Mouse (Mus musculus) limb, embryonic 15.5 days (tissue): ENCODE results near the gene E130311K13Rik. TPM values are rescaled to one million over a fixed set of nuclear protein-coding genes. Genes with fewer than 3 reads are reported as not detected.

Experiments
- ATAC-seq: fragments of 200-750 bp; cut with Nextera tagmentation; 2 replicates; pipeline ENCODE4 v1.8.0; 2017; ENCODE audit warnings: low read depth, moderate TSS enrichment; ENCODE audit not compliant: insufficient number of reproducible peaks, low FRiP score, low TSS enrichment
- H3K27ac ChIP-seq: fragments of 300-500 bp; sonication (generic); 2 replicates; pipeline ENCODE4 v1.5.1; 2015; ENCODE audit warnings: moderate library complexity, mild to moderate bottlenecking, inconsistent platforms
- H3K27me3 ChIP-seq: fragments of 300-500 bp; sonication (generic); 2 replicates; pipeline ENCODE4 v1.6.1; 2015; ENCODE audit warnings: inconsistent platforms
- H3K36me3 ChIP-seq: fragments of 300-500 bp; sonication (generic); 2 replicates; pipeline ENCODE4 v1.6.1; 2015; ENCODE audit warnings: inconsistent platforms
- H3K4me1 ChIP-seq: fragments of 300-500 bp; sonication (generic); 2 replicates; pipeline ENCODE4 v1.6.1; 2015; ENCODE audit warnings: inconsistent platforms
- H3K4me2 ChIP-seq: fragments of 300-500 bp; sonication (generic); 2 replicates; pipeline ENCODE4 v1.6.1; 2015; ENCODE audit warnings: mild to moderate bottlenecking, inconsistent platforms
- H3K4me3 ChIP-seq: fragments of 300-500 bp; sonication (generic); 2 replicates; pipeline ENCODE4 v1.5.1; 2015; ENCODE audit warnings: mild to moderate bottlenecking, inconsistent platforms
- H3K9ac ChIP-seq: fragments of 300-500 bp; sonication (generic); 2 replicates; pipeline ENCODE4 v1.6.1; 2015; ENCODE audit warnings: inconsistent platforms
- H3K9me3 ChIP-seq: fragments of 300-500 bp; sonication (generic); 2 replicates; pipeline ENCODE4 v1.6.1; 2016; ENCODE audit warnings: inconsistent platforms
- WGBS: fragments of 180-500 bp; shearing (Covaris S2); methylation state at CpG from one replicate; pipeline ENCODE4 v1.1.7; 2015; 5-methylcytosine and 5-hydroxymethylcytosine counted together
- polyA plus RNA-seq: library from polyadenylated mRNA; unstranded; fragments of >200 nt; fragmentation: Nextera tagmentation; extraction: Ambion mirVana; gene quantifications from 2 replicates; pipeline ENCODE4 v1.2.1, GENCODE M21; 2015

The E130311K13Rik gene
- polyA plus RNA-seq: 7.9 and 8.4 TPM in 2 replicates

DNA sequence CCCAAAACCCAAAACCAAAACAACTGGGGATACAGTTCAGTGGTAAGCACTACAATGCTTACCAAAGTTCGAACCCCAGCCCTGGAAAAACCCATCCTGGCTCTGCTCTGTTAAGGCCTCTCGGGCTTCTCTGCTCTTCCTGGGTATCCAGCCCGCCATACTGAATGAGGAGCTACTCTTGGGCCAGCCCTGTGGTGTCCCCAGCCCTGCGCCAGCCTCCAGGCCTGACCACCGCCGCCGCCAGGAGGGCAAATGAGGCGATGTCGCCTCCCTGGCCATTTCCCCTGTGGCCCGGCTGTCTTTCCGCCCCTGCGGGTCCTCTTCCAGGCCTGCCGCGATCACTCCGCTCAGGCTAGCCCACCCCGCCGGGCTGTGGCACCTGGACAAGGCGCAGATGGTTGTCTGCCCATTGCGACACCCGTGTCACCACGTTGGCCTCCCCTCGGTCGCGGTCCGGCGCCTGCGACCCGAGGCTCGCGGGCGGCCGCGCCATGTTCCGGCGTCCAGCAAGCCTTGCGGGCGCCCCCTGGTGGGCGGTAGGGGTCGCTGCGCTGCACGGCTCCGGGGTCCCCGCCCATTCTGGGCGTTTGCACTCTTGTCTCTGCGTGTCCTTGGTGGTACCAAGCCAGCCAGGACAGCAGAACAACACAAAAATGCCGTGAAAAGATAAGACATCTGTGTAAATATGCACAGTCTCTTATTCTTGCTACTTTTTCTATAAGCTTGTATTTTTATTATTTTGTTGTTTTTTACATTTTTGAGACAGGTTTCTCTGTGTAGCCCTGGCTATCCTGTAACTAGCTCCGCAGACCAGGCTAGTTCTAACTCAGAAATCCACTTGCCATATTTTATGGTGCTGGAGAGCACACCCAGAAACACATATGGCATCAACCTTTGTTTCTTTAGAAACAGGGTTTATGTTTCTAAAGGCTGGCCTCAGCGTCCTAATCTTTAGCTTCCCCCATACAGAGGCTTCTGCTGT is at the start of gene E130311K13Rik:
Gene E130311K13Rik, minus strand, starts transcription at position 595 of the 982 bp plus-strand sequence.
- no peaks in the 10 kb centered on the region for H3K4me1 ChIP-seq
- H3K4me3 ChIP-seq: peak within 1 kb of the TSS; percentile 72
- ATAC-seq: peak; percentile 87
- H3K27me3 ChIP-seq: no peaks in the 10 kb centered on the region
- H3K36me3 ChIP-seq: no peaks in the 10 kb centered on the region
- peak within 1 kb of the TSS; percentile 95 for H3K9ac ChIP-seq
- 5% methylated on average over 48 of the region's 48 CpGs for WGBS
- H3K4me2 ChIP-seq: peak within 1 kb of the TSS; percentile 64
- H3K27ac ChIP-seq: peak within 1 kb of the TSS; percentile 61
- H3K9me3 ChIP-seq: no peaks in the 10 kb centered on the region

DNA sequence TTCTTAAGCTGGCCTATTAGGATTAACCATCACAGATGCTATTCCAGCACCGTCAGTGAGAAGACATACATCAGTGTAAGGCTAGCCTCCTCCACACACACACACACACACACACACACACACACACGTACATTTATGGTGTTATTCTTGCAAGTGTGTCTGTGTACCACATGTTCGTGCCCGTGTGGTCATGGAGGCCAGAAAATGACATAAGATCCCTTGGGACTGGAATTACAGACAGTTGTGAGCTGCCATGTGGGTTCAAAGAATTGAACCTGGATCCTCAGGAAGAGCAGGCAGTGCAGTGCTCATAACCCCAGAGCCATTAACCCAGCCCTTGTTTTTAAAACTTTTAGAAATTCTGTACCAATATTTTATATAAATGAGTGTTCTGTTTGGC is 48.6 kb upstream of the E130311K13Rik start:
- no peak for ATAC-seq
- H3K9ac ChIP-seq: no peak overlapping the region
- H3K4me1 ChIP-seq: peaks cover 13% of the 10 kb centered on the region
- peaks cover 16% of the 10 kb centered on the region for H3K36me3 ChIP-seq
- no peak overlapping the region for H3K27ac ChIP-seq
- no peaks in the 10 kb centered on the region for H3K27me3 ChIP-seq
- H3K9me3 ChIP-seq: no peaks in the 10 kb centered on the region
- no peak overlapping the region for H3K4me3 ChIP-seq
- 40% methylated on average over 4 of the region's 4 CpGs for WGBS
- H3K4me2 ChIP-seq: no peak overlapping the region

DNA sequence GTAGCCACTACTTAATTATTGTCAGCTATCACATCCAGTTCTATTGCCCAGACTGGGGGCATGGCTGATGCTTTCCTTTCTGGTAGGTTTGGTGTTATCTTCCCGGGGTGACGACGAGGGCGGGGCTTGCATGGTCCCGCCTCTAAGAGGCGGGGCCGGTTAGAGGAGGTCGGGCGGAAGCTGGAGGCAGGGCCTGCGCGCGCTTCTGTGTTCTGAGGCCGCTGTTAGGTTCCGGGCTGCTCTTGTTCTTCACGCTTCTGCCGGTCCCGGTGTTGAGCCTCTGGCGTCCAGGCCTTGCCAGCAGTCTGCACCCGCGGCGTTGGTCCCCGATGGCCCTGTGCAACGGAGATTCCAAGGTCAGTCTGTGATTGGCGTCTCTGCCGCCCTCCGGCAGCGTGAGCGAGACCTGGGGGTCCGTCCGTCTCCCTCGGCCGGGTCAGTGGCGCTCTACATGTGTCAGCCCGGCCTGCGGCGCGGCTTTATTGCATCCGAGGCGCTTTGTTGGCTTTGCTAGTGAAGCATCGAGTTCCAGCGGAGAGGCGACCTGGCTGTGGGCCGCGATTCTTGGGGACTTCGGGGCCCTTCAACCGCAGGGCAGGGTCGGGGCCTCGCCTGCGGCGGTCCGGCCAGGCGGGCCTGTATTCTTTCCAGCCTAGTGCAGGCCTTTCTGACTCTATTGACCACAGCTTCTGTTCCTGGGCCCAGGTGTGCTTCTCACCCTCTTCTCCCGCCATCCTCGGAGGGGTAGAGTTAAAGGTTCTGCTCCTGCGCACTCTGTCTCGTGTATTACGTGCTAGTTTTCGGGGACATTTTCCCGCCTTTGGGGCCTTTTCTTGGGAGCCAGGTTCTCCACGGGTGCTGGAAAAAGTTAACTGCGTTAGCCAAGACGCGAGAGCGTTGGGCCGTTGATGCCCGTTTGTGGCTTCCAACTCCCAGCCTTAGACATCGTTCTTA is 47.0 kb upstream of the E130311K13Rik start, which contains the start of gene Gmps:
Gene Gmps, plus strand, starts transcription at position 152 of the 954 bp plus-strand sequence.
- under 1% methylated on average over 67 of the region's 67 CpGs for WGBS
- peak within 1 kb of the TSS; percentile 94 for H3K27ac ChIP-seq
- peak; percentile 92 for ATAC-seq

DNA sequence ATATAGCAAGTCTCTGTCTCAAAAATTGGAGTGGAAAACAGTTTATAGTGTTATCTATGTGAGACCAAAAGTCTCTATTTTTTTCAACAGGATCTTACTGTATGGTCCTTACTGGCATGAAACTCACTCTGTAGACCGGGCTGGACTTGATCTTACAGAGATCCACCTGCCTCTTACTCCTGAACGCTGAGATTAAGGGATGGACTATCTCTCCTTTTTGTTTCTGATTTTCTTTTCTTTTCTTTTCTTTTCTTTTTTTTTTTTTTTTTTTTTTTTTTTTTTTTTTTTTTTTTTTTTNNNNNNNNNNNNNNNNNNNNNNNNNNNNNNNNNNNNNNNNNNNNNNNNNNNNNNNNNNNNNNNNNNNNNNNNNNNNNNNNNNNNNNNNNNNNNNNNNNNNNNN is 36.7 kb upstream of the E130311K13Rik start:
- Histone ChIP-seq H3K9me3 (no peaks in the 10 kb centered on the region), H3K27me3 (peaks cover 3% of the 10 kb centered on the region; the same call in 1 of the 2 replicates), H3K4me1 (peaks cover 10% of the 10 kb centered on the region; the same call in 1 of the 2 replicates), H3K27ac (no peak overlapping the region), H3K4me3 (no peak overlapping the region), H3K9ac (no peak overlapping the region), H3K4me2 (no peak overlapping the region), H3K36me3 (no peaks in the 10 kb centered on the region)
- WGBS: 77% methylated on average over 2 of the region's 2 CpGs
- no peak for ATAC-seq

More for the DNA sequence above, 47.0 kb upstream of the E130311K13Rik start, which contains the start of gene Gmps:
- peak within 1 kb of the TSS; percentile 93 for H3K9ac ChIP-seq
- peak within 1 kb of the TSS; percentile 91 for H3K4me3 ChIP-seq
- H3K27me3 ChIP-seq: no peaks in the 10 kb centered on the region
- peaks cover 13% of the 10 kb centered on the region for H3K4me1 ChIP-seq
- H3K36me3 ChIP-seq: peaks cover 10% of the 10 kb centered on the region
- no peaks in the 10 kb centered on the region for H3K9me3 ChIP-seq
- peak within 1 kb of the TSS; percentile 57 for H3K4me2 ChIP-seq

DNA sequence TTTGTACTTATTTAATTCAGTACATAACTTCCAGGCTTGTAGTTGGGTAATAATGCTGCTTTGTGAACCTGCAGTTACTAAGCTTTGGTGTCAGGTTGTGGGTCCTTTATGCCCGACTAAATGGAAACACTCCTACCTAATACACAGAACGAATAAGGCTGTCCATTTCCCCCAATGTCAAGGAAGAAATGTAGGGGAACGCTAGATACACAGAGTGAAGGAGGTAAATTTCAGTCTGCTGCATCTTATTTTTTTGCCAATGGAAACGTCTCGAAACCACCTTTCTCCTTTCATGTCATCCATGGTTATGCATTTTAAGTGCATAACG is 35.6 kb upstream of the E130311K13Rik start:
- 76% methylated on average over 6 of the region's 6 CpGs for WGBS
- peak overlapping the region; percentile 80; the same call in 1 of the 2 replicates for H3K9ac ChIP-seq
- ATAC-seq: no peak
- H3K27ac ChIP-seq: peak overlapping the region; percentile 91
- peak overlapping the region; percentile 94 for H3K4me3 ChIP-seq
- H3K4me1 ChIP-seq: peaks cover 10% of the 10 kb centered on the region; the same call in 1 of the 2 replicates
- H3K4me2 ChIP-seq: peak overlapping the region; percentile 71
- peaks cover 3% of the 10 kb centered on the region; the same call in 1 of the 2 replicates for H3K27me3 ChIP-seq
- no peaks in the 10 kb centered on the region for H3K36me3 ChIP-seq
- no peaks in the 10 kb centered on the region for H3K9me3 ChIP-seq

DNA sequence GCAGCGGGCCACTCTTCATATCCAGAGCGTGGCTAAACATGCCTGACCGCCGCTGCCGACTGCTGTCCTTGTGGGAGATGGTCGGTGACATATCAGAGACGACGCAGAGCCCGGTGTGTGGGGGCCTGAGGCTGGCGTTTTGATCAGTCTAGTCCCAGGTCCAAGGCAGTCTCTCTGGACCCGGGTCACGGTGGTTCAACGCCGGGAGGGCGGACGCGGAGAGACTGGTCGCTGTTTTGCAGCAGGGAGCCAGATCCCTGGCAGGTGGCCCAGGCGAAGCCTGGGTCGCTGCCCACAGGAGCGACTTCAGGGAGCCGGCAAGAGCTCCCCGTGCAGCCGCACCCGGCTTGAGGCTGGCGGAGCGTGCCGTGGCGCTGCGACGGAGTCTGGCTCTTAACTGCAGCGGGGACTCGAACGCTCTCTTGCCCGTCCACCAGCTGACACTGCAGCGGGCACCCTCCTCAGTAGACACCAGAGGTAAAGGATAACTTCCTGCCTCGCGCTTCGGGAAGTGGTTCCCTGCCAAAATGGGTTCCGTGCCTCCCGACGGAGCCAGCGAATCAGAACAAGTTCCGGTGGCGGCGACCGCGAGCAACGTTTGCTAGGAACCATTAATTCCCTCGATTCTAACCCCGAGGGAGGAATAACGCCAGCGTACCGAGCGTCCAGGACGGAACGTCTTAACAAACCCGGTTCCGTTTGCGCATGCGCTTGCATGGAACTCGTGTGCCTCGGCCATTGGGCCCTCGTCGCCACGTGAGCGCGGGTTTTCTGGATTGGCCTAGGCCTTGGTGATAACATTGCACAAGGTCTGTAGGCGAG is 35.0 kb upstream of the E130311K13Rik start, which contains the start of gene Slc33a1:
Gene Slc33a1, minus strand, starts transcription at position 669 of the 822 bp plus-strand sequence.
- Histone ChIP-seq H3K4me3 (peak within 1 kb of the TSS; percentile 94), H3K4me1 (peaks cover 10% of the 10 kb centered on the region; the same call in 1 of the 2 replicates), H3K9ac (peak within 1 kb of the TSS; percentile 80), H3K9me3 (no peaks in the 10 kb centered on the region), H3K27me3 (peaks cover 3% of the 10 kb centered on the region; the same call in 1 of the 2 replicates), H3K36me3 (no peaks in the 10 kb centered on the region), H3K27ac (peak within 1 kb of the TSS; percentile 91), H3K4me2 (peak within 1 kb of the TSS; percentile 71)
- peak; percentile 94 for ATAC-seq
- under 1% methylated on average over 69 of the region's 69 CpGs for WGBS

DNA sequence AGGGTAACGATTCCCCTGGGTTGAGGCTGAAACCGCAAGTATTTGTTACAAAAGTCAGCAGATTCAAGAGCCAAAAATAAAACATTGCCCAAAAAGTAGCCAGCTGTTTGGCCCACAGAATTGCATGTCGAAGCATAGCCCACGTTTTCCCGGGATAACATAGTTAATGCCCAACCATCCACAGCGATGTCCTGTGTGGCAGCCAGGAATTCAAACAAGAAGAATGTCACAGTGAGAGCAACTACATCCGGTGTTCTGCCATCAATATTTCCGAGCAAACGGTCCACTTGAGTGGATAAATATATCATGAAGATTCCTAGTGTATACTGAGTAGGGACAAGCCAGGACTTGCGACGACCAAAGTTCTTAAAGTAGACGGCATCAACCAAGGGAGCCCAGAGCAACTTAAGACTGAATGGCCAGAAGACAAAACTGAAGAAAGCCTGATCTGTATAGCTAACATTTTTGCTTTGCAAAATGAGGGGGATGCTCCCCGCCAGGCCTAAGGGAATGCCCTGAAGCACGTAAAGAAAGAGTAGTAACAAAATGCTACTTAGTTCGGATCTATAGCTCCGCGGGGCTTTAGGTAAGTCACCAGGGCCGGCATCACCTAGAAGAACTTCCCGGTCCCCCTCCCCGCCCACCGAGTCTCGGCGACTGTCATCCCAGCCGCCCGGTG is 34.3 kb upstream of the E130311K13Rik start:
- Histone ChIP-seq H3K4me3 (peak overlapping the region; percentile 94), H3K27ac (peak overlapping the region; percentile 91), H3K4me2 (peak overlapping the region; percentile 71), H3K27me3 (peaks cover 3% of the 10 kb centered on the region; the same call in 1 of the 2 replicates), H3K36me3 (no peaks in the 10 kb centered on the region), H3K9ac (peak overlapping the region; percentile 80), H3K4me1 (peaks cover 10% of the 10 kb centered on the region; the same call in 1 of the 2 replicates), H3K9me3 (no peaks in the 10 kb centered on the region)
- no peak for ATAC-seq
- 5% methylated on average over 25 of the region's 25 CpGs for WGBS

DNA sequence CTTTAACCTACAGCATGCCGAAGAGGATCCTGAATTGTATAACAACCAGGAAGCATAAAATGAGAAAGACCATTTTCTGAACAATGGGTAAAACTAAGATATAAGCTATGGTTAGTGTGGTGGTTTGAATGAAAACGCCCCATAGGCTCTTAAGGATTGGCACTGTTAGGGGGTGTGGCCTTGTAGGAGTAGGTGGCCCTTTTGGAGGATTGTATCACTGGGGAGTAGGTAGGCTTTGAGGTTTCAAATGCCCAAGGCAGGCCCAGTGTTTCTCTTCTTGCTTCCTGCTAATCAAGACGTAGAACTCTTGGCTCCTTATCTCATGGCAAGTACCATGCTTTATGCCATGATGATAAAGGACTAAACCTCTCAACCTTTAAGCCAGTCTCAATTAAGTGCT is 20.6 kb upstream of the E130311K13Rik start:
- ATAC-seq: no peak
- H3K4me2 ChIP-seq: no peak overlapping the region
- H3K9me3 ChIP-seq: no peaks in the 10 kb centered on the region
- peaks cover 6% of the 10 kb centered on the region; the same call in 1 of the 2 replicates for H3K36me3 ChIP-seq
- H3K27me3 ChIP-seq: no peaks in the 10 kb centered on the region
- no peak overlapping the region for H3K27ac ChIP-seq
- no peak overlapping the region for H3K4me3 ChIP-seq
- H3K4me1 ChIP-seq: no peaks in the 10 kb centered on the region
- no peak overlapping the region for H3K9ac ChIP-seq
- 79% methylated on average over 3 of the region's 3 CpGs for WGBS

DNA sequence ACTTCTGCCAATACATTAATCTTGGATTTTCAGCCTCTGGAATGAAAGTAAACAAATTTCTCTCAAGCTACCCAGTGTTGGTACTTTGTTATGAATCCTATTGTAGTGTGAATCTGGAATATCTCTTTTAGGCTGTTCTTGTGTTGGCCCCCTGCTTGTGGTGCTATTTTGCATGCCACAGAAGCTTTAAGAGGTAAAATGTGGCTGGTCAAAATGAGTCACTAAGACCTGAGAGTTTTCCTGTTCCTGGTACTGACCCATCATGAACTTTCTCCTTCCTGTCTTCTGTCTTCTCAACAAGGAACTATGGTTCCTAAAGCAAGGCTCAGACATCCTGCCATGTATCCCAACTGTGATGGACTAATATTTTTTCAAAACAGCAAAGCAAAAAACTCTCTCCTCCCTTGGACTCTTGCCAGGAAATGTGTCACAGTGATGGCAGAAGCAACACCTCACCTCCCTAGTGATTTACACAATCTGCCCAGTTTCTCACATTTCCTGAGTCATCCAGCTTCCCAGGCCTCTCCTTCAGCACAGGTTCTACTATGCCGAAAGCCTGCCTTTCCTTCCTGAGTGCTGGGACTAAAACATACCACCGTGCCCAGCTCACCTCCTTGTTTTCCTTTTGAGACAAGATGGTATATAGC is 12.1 kb upstream of the E130311K13Rik start:
- Histone ChIP-seq H3K9me3 (no peaks in the 10 kb centered on the region), H3K27ac (no peak overlapping the region), H3K4me1 (no peaks in the 10 kb centered on the region), H3K9ac (no peak overlapping the region), H3K36me3 (peaks cover 14% of the 10 kb centered on the region; the same call in 1 of the 2 replicates), H3K4me3 (no peak overlapping the region), H3K4me2 (no peak overlapping the region), H3K27me3 (no peaks in the 10 kb centered on the region)
- no peak for ATAC-seq
- WGBS: 84% methylated on average over 2 of the region's 2 CpGs

DNA sequence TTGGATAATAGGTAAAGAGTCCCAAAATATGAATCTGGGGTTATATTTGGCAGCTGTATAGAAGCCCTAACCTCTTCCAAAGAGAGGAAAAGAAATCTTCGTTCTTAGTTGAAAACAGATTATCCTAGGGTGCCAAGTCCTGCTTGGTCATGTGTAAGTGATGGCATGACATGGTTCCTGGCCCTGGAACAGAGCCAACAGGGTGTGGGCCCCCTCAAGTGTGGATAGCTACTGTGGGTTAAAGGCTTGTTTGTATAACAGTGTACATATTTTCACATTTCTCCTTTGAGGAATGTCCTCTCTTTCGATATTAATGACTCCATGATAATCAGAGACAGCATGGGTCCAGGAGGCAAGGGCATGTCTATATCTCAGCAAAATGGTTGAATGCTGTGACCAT is 9.7 kb upstream of the E130311K13Rik start:
- Histone ChIP-seq H3K4me3 (no peak overlapping the region), H3K9ac (no peak overlapping the region), H3K27ac (no peak overlapping the region), H3K36me3 (peaks cover 6% of the 10 kb centered on the region; the same call in 1 of the 2 replicates), H3K27me3 (no peaks in the 10 kb centered on the region), H3K9me3 (no peaks in the 10 kb centered on the region), H3K4me1 (no peaks in the 10 kb centered on the region), H3K4me2 (no peak overlapping the region)
- ATAC-seq: no peak
- 86% methylated on average over 2 of the region's 2 CpGs for WGBS
